Mouse (Mus musculus): ENCODE results near the gene Jade1.

The Jade1 gene

DNA sequence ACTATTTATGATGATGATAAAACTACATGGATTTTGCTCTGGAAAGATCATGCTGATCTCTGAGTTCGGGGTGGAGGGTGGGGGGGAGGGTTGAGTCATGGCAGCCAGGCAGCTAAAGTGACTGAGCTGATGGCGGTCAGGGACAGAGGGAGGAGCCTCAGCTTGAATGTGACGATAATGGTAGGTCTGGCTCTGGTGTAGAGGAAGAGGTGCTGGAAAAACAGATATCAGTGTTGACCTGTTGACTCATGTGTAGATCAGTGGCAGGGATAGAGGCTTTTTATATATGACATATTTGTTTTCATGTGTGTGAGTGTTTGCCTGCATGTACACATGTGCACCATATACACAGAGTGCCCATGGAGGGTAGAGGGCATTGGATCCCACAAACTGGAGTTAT lies 3.9 kb upstream of the Jade1 start:
- no peak for DNase-seq (ENCODE audit: extremely low read depth, low read depth)

DNA sequence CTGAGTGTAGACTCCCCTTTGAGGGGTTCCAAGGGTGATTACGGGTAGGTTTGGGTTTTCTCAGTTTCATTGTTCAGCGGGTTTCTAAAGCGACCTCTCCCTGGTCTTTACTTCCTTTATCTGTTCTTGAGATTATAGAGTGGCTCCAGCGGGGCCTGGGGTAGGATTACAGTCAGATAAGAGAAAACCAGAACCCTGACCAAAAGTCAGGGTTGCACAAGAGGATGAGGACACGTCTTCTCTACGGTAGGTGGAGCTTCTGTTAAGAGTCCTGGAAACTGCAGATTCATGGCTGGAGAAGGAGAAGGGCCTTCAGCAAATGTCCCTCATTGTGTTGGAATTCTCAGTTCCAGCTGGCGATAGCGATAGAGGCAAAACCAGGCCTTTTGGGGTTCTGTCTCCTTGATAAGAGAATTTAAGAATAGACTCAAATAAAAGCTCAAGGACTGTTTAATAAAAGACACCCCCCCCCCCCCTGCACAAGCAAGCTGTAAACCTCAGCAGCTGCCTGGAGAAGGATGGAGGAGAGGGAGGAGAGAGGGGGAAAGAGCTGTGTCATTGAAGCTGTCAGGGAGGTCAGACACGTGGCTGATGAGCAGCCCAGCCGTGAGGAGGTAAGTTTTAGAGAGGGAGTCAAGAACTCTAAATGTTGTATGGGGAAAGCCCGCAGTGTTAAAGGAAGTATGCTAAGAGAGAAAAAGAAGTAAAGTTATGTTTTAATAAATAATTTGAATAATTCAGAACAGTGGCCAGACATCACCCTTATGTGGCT lies 2.6 kb upstream of the Jade1 start:
- DNase-seq (ENCODE audit: extremely low read depth, low read depth): peak; percentile 80

DNA sequence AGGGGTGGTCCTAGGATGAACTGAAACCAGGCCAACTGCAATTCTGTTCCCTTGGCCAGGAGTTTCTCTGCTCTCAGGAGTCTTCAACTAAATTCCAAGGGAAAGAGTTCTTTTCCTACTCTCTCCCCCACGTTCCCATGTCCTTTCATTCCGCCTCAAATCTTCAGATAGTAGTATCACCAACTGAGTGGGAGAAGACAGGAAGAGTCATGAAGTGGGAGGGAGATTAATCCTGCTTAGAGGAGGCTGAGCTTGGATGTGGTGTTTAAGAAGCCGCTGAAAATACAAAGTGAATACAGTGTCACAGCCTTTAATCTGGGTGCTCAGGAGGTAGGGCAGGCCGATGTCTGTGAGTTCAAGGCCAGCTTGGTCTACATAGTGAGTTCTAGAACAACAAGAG lies 1.9 kb upstream of the Jade1 start:
- DNase-seq (ENCODE audit: extremely low read depth, low read depth): no peak

DNA sequence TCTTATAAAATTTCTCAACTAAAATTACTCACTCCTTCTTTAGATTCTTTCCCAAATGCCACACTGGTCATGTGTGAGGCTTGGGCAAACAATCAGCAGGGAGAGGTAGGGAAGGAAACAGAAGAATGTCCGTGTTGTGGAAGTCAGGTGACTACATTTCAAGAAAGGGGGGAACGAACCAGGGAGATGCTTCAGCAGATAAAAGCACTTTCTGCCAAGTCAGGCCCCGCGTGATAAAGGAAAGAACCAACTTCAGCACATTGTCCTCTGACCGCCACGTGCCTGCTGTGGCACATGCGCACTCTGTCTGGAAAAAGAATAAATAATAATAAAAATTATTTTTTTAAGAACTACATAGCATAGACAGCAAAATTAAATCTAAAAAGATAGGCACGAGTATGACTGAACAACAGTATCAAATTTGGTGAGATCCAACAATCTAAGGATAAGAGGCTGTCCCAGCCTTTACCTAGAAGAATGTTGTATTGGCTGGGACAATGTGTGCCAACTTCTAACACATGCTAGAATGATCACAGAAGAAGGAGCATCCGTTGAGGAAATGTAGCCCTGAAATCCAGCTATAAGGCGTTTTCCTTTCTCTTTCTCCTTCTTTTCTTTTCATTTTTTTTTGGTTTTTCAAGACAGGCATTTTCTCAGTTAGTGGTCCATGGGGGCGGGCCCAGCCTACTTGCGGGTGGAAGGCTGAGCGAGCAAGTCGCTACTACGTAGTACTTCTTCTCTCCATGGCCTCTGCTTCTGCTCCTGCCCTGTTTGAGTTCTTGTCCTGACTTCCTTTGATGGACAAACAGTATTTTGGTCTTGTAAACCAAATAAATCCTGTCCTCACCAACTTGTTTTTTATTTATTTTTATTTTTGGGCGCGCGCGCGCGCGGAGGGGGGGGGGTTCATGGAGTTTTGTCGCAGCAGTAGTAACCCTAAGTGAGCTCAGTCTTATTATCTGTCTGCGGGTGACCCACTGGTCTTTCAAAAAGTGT lies 753 bp upstream of the Jade1 start:
- DNase-seq (ENCODE audit: extremely low read depth, low read depth): peak; percentile 48

DNA sequence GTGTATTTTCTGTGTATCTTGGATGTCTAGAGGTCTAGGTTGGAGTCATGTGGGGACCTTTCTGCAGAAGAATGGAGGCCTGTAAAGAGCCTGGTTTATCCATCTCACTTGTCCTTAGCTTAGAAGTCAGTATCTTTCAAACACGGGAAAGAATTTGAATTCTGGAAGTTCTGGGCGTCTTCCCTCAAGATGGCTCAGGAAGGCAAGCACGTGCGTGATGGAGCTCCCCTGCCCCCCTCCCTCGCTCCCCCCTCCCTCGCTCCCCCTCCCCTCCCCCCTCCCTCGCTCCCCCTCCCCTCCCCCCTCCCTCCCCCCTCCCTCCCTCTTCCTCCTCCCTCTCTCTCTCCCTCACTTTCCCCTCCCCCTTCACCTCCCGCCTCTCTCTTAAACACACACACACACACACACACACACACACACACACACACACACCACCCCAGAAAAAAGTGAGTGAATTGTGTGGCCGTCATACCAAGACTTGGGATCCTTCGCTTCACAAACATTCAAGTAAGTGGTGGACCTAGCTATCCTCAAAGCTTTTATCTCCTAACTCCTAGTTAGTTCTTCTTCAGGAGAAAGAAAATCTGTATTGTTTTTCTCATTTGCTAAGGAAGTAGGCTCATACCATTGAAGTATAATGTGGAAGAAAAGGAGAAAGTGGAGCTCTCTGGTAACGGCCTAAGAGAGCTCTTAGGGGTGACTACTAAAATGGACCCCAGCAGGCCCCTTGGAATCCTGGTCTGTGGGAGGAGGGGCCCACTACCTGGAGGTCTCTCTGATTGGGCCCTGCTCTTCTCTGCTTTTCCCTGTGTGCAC lies 1.1 kb downstream of the Jade1 start:
- no peak for DNase-seq (ENCODE audit: extremely low read depth, low read depth)

DNA sequence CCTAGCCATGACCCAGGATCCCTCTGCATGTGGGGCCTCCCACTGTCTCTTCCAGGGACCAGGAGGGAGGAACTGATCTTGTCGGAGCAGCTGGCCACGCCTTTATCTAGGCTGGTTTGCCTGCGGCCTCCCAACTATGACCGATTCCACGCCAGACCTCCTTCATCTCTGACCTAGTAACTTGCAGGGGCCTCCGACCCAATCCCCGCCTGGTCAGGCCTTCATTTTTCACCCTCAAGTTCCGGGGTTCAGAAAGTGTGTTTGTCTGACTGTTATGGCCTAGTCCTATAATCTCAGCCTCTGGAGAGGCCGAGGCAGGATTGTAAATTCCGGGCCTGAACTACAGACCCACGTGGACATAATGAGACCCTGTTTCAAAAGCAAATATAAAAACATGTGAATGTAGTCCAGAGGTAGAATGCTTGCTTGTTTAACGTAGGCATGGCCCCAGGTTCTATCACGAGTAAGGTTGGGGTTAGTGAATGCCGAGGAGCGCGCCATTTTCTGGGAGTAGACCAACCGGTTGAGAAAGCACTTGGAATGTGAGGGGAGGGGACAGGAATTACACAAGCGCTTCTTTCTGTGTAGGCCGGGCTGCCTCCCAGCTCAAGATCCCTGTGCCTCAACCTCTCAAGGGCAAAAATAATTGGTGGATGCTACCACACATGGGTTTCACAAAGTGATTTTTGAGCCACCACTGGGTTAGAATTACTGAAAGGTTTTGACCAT lies 1.9 kb downstream of the Jade1 start:
- DNase-seq (ENCODE audit: extremely low read depth, low read depth): peak; percentile 89

DNA sequence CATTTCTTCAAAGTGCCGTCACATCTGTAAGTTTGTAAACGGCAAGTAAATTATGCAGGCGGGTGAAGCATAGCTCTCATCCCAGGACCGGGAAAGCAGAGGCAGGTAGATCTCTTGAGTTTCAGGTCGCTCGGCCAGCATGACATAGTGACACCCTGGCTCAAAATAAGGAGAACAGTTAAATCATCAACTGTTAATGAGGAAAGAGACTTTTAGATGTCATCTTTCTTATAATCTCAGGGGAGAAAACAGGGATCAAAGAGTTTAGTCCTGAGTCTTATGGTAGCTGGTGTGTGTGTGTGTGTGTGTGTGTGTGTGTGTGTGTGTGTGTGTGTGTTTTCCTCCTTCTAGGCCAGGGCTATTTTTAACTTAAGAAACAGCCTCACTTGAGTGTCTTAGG lies 5.0 kb downstream of the Jade1 start:
- no peak for DNase-seq (ENCODE audit: extremely low read depth, low read depth)

DNA sequence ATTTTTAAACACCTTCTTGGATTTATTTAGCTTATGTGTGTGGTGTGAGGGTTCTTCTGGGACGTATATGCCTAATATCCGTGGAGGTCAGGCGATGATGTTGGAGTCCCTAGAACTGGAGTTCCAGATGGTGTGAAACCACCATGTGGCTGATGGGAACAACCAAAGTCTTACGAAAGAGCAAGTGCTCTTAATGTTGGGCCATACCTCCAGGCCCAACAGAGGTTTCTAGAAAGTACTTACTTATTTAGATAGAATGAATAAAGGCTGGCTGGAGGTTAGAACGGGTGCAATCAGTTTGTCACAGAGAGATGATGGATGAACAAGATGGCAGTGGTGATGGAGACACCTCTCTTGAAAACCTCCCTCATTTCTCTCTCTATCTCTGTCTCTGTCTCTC lies 6.3 kb downstream of the Jade1 start:
- no peak for DNase-seq (ENCODE audit: extremely low read depth, low read depth)

DNA sequence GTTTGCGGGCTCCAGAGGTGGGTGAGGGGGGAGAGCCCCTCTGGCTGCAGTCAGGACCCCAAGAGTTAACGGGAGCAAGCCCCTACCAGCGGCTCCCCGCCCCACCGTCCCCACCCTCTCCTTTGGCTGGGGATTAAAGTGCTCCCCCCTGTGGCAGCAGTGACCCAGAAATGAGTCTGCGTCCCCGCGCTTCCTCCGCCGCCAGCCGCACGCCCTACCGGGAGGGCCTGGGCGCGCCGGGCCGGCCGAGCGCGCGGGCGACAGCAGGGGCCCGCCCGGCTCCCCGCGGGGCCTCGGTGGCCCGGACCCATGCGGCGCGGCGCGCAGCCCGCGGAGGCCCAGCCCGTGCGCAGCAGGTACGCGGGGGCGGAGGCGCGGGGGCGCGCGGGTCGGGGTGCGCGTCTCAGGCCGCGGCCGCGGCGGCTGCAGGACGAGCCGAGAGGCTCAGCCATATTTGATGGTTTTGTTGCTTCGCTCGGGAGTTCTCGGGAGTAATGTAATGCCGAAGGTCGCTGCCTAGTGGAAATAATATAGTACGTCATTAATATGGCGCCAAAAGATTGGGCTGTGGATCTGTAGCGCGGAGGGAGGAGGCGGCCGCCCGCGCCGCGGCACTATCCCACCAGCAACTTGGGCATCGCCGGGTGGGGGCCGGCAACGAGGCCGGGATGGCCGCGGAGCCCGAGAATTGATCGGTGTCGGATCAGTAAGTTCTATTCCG lies 7.8 kb downstream of the Jade1 start:
- DNase-seq (ENCODE audit: extremely low read depth, low read depth): peak; percentile 44

DNA sequence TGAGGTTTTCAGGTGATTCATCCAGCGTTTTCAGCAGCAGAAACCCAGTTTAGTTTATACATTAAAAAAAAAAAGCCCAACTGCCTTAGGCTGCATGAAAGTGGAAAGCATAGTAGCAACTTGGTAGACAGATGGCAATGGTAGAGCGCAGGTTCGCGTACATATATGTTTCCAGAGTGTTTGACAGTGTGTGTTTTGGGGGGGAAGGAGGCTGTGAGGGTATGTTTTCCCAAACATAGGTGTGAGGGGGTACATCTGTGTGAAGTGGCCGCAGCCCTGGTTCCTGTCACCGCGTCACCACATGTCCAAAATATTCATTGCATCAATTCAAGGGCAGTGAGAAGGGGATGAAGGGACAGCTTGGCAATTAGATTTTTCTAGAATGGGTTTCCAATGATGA lies 8.5 kb downstream of the Jade1 start:
- no peak for DNase-seq (ENCODE audit: extremely low read depth, low read depth)

DNA sequence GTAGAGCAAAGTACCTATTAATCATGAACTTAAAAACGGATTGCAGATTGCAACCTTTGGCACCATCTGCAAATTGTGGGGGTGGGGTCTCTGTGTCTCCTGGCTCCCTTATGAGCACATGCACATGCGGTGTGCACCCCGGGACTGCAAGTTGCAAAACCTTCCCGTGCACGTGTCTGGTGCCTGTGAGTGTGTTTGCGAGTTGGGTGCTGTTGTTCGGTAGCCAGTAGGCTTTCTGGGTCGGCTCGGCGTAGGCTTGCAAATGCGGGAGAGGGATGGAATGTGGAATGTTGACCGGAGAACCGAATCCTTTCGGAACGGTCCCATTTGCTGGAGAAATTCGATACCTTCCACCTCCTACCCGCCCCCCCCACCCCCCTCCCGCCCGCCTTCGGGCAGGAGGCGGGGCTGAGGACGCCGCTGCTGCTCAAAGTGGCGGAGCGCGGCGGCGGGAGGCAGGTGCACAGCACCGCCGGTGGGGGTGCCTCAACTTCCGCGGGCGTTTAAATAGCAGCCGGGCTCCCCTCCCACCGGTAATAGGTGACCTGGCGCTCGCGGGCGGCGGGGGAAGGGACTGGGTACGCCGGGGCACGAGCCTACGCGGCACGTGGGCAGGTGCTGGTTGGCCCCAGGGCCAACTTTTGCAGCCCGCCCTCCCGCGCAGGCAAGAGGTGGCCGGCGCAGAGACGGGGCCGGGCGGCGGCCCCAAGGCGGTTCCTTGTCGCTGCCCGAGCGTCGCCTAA lies 9.1 kb downstream of the Jade1 start:
- DNase-seq (ENCODE audit: extremely low read depth, low read depth): peak; percentile 51

DNA sequence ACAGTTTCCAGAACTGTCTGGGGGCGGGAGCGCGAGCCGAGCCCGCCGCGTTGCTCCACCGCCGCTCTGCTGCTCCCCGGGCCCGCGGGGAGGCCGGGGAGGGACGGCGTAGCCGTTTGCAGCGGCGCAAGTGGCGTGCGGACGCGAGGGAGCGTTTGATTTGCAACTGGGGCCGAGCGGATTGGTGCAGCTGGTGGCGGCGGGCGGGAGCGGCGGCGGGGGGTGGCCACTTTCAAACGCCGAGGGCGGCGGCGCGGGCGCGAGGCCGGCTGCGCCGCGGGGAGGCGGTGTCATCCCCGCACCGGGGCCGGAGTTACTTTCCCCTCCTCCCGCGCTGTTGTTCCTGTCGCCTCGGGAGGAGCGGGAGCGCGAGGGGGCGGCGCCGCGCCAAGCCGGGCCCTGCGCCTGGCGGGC lies 9.9 kb downstream of the Jade1 start:
- DNase-seq (ENCODE audit: extremely low read depth, low read depth): no peak

DNA sequence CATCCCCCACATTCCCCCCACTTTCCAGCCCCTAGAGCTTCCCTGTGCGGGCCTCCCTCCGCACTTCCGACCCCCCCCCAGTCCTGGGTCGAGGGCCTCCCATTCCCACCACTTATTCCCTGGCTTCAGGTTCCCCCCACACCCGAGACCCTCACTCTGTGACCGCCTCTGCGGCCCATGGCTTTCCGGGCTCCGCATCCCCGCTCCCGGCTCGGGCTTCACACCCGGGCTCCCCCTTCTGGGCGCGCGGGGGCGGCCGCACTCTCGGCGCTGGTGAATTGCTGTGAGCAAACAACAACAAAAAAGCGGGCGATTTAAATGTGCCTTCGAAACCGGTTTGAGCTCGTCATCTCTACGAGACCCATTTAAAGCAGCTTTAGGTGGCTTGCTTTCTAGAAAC lies 10.4 kb downstream of the Jade1 start:
- DNase-seq (ENCODE audit: extremely low read depth, low read depth): no peak

DNA sequence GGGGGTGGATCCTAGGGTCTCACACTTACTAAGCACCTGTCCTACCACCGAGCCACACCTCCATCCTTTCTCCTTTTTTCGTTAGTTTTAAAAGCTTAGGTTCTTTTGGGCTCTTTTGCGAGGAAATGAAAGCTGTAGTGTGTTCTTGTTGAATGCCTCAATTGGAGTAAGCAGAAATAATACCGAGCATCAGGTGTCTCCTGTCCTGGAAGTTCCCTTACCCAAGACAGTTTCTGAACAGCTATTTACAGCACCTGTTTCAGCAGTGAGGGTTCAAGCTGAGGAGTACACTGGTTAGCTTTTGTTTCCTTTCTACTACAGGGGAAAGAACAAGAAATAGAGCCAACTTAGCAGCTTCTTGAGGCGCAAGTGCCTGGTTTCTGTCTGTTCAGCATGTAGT lies 14.4 kb downstream of the Jade1 start:
- no peak for DNase-seq (ENCODE audit: extremely low read depth, low read depth)

DNA sequence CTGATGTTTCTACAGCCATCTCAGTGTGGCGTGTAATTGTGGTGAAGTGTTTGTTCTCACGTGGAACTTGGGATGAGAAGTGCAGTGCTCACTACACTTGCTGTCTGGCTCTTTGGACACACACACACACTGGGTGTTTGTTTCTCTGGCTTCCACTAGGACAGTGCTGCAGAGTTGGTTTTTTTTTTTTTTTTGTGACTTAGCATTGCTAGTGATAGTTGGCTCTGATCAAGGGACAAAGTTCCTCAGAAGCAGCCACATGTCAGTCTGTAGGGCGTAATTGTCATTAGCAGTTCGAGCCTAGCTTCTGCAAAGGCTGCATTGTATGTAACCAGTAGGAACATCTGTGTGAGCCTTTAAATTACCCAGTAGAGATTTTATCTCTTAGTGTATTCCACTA lies 16.6 kb downstream of the Jade1 start:
- DNase-seq (ENCODE audit: extremely low read depth, low read depth): no peak

DNA sequence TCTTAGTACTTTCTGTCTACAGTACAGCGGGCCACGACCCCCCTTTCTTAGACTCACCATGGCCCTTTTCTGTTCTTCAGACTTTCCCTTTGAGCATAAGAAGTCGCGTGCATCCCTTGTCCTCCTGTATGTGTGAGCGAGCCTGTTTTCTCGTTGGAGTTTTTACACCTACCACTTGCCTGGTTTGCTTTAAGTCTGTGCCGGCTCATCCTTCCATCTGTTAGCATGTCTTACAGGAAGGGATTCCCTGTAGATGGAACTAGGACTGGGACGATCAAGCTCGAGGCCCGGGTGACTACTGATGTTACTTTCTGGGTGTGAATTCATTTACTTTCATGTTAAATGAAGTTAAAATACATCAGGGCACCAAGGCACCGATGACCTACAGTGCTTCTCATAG lies 17.4 kb downstream of the Jade1 start:
- DNase-seq (ENCODE audit: extremely low read depth, low read depth): no peak

DNA sequence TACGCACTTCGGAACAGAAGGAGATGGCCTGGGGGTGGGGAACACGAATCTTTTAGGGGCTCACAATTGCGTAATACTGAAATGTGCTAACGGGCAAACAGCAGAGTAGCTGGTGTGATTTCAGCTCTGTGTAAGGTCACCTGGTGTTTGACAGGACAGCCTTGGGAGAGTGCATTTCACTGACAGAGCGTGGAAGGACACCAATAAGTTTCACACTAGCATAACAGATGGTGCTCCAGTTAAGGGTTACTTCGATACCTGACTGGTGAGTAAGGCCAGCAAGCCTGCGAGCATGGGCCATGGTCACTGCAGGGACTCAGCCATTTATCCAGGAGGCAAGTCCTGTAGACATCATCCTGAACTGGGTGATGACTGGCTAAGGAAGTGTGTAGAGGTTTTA lies 18.7 kb downstream of the Jade1 start:
- DNase-seq (ENCODE audit: extremely low read depth, low read depth): no peak

DNA sequence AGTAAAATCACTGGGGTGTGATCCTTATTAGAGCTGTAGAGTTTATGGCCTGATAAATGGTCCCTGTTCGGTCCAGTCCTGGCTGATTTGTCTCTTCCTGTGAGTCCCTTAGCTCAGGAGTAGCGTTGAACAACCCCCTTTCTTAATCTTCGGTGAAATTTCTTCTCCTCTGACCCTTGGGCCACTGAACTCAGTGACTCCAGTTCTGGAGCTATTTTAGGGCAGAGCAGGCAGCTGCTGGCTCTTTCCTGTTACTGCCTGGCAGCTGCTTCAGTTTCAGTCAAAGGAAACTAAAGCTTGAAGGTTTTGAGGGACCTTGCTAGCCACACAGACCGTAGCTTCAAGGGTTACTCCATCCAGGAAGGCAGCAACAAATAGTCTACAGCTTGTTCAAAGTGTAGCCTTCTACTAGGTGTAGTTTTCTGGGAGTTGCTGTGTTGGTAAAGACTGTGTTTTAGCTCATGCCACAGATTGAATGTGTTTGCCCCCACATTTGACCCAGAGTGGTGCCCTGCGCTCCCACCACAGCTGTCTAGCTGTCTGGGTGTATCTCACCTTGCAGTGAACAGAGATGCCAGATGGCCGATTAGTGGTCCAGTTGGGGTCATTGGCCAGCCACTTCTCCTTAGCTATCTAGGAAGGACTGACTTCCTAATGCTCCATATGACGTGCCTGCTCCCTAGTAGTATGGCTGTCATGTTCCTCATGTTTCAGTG lies 19.3 kb downstream of the Jade1 start:
- no peak for DNase-seq (ENCODE audit: extremely low read depth, low read depth)

DNA sequence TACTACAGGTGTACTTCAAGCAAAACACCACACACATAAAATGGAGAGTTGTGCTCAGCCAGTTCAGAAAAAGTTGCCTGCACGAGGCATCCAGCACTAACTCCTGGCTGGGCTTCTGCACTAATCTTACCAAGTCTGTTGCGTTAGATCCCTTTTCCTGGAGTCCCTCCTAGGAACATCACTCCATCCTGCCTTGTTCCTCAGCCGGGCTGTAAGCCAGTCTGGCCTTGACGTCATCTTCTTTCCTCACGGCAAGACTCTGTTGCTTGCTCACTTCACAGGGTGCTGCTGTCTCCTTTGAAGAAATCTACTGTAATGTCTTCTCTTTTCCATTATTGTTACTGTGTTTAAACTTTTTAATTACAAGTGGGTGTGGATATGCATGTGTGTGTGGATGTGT lies 20.4 kb downstream of the Jade1 start:
- no peak for DNase-seq (ENCODE audit: extremely low read depth, low read depth)
